Mouse (Mus musculus) CH12.LX (cell line): Measurements from ENCODE around the gene Kdelr2. TPM values are rescaled to one million over a fixed set of nuclear protein-coding genes. Genes with fewer than 3 reads are reported as not detected.
A peak's percentile ranks its signal among the peaks of the same experiment; 100 is the strongest.

ENCODE experiments used
- DNase-seq: peaks from one replicate; pipeline ENCODE4 v3.0.0-alpha.2; 2013; ENCODE audit errors: extremely low read depth
- H3K27ac ChIP-seq: 2 replicates; pipeline ENCODE4 v1.5.1; 2012; ENCODE audit warnings: low read depth, mild to moderate bottlenecking, control low read depth, moderate library complexity; ENCODE audit not compliant: insufficient read depth
- H3K27me3 ChIP-seq: replicated peaks from 2 replicates; pipeline ENCODE3; 2012; ENCODE audit warnings: inconsistent platforms
- H3K36me3 ChIP-seq, 2 experiments: replicated peaks in 1 of 2; 2 replicates each; pipeline versions ENCODE3 to v1.6.1; 2012; ENCODE audit warnings: inconsistent platforms in 1 of 2, low read length in 1 of 2, mild to moderate bottlenecking in 1 of 2, mixed read lengths in 1 of 2, moderate library complexity in 1 of 2; ENCODE audit not compliant: control insufficient read depth in 1 of 2, insufficient read depth in 1 of 2
- H3K4me1 ChIP-seq, 2 experiments: 2 replicates each; pipeline ENCODE4 v1.6.1; 2012; ENCODE audit warnings: inconsistent platforms in 1 of 2, moderate library complexity in 1 of 2; ENCODE audit not compliant: insufficient read depth in 2 of 2, control insufficient read depth in 1 of 2
- H3K4me2 ChIP-seq: 2 replicates; pipeline ENCODE4 v1.6.1; 2012; ENCODE audit warnings: low read depth, mild to moderate bottlenecking, control low read depth; ENCODE audit not compliant: poor library complexity, insufficient read depth, severe bottlenecking
- H3K4me3 ChIP-seq, 3 experiments: fragments of 150-350 bp in 1 of 3; sonication (generic) in 1 of 3; replicated peaks in 1 of 3; 2 replicates each; pipeline versions ENCODE3 to v1.5.1; 2011 to 2012; ENCODE audit warnings: low read depth in 2 of 3, low read length in 2 of 3, mild to moderate bottlenecking in 2 of 3, moderate library complexity in 2 of 3, control low read depth in 1 of 3, improper control_type of control experiment in 1 of 3, inconsistent platforms in 1 of 3, mixed read lengths in 1 of 3; ENCODE audit not compliant: poor library complexity in 1 of 3
- H3K79me2 ChIP-seq: replicated peaks from 2 replicates; pipeline ENCODE4 v1.6.1; 2012; ENCODE audit warnings: mild to moderate bottlenecking, moderate library complexity; ENCODE audit not compliant: control insufficient read depth, poor library complexity, insufficient read depth, severe bottlenecking; ENCODE audit errors: extremely low read depth
- H3K9ac ChIP-seq: 2 replicates; pipeline ENCODE4 v1.6.1; 2012; ENCODE audit warnings: low read depth, mild to moderate bottlenecking, control low read depth, moderate library complexity; ENCODE audit not compliant: insufficient read depth
- H3K9me3 ChIP-seq: replicated peaks from 2 replicates; pipeline ENCODE3; 2012; ENCODE audit warnings: low read length, inconsistent platforms, mixed read lengths
- BHLHE40 ChIP-seq: IDR thresholded peaks from 2 replicates; pipeline ENCODE4 v1.6.1; 2011; ENCODE audit warnings: mild to moderate bottlenecking, low read depth, low read length, improper control_type of control experiment
- CTCF ChIP-seq, 2 experiments: IDR thresholded peaks in 1 of 2; conservative IDR thresholded peaks in 1 of 2; 2 replicates each; pipeline ENCODE4 v1.5.1; 2011 to 2012; ENCODE audit warnings: low read depth in 2 of 2, low read length in 2 of 2, improper control_type of control experiment in 1 of 2, inconsistent platforms in 1 of 2, mild to moderate bottlenecking in 1 of 2, moderate library complexity in 1 of 2
- E2F4 ChIP-seq: IDR thresholded peaks from 2 replicates; pipeline ENCODE4 v1.6.1; 2011; ENCODE audit warnings: low read depth, low read length, improper control_type of control experiment; ENCODE audit not compliant: insufficient replicate concordance
- EP300 ChIP-seq: IDR thresholded peaks from 2 replicates; pipeline ENCODE4 v1.6.1; 2011; ENCODE audit warnings: low read length, improper control_type of control experiment
- IRF4 ChIP-seq: IDR thresholded peaks from 2 replicates; pipeline ENCODE4 v1.6.1; 2014; ENCODE audit warnings: low read depth, mild to moderate bottlenecking, inconsistent platforms, low read length, improper control_type of control experiment
- MAZ ChIP-seq: IDR thresholded peaks from 2 replicates; pipeline ENCODE4 v1.6.1; 2012; ENCODE audit warnings: low read depth, mild to moderate bottlenecking, inconsistent platforms, low read length, improper control_type of control experiment, moderate library complexity
- MYC ChIP-seq: IDR thresholded peaks from 2 replicates; pipeline ENCODE4 v1.6.1; 2011; ENCODE audit warnings: low read depth, mild to moderate bottlenecking, improper control_type of control experiment, low read length
- POLR2A ChIP-seq: IDR thresholded peaks from 2 replicates; pipeline ENCODE4 v1.6.1; 2011; ENCODE audit warnings: low read depth, mild to moderate bottlenecking, improper control_type of control experiment, low read length
- RAD21 ChIP-seq: IDR thresholded peaks from 2 replicates; pipeline ENCODE4 v1.6.1; 2011; ENCODE audit warnings: low read depth, mild to moderate bottlenecking, low read length, improper control_type of control experiment, moderate library complexity
- SIN3A ChIP-seq: IDR thresholded peaks from 2 replicates; pipeline ENCODE4 v1.6.1; 2012; ENCODE audit warnings: low read length, improper control_type of control experiment, inconsistent platforms
- SMC3 ChIP-seq: IDR thresholded peaks from 2 replicates; pipeline ENCODE4 v1.6.1; 2011; ENCODE audit warnings: low read depth, low read length, improper control_type of control experiment
- USF1 ChIP-seq: IDR thresholded peaks from 2 replicates; pipeline ENCODE4 v1.6.1; 2014; ENCODE audit warnings: low read depth, mild to moderate bottlenecking, inconsistent platforms, low read length, improper control_type of control experiment
- USF2 ChIP-seq: conservative IDR thresholded peaks from 2 replicates; pipeline ENCODE4 v1.6.1; 2011; ENCODE audit warnings: low read depth, low read length, improper control_type of control experiment
- ZMIZ1 ChIP-seq: IDR thresholded peaks from 2 replicates; pipeline ENCODE4 v1.6.1; 2012; ENCODE audit warnings: low read depth, mild to moderate bottlenecking, inconsistent platforms, low read length, improper control_type of control experiment
- ZNF384 ChIP-seq: IDR thresholded peaks from 2 replicates; pipeline ENCODE4 v1.6.1; 2012; ENCODE audit warnings: low read depth, low read length, improper control_type of control experiment, inconsistent platforms
- dilution Hi-C: fragments of 300-500 bp; cut with MboI; formaldehyde crosslinking; loops from 2 replicates; pipeline ENCODE4 v1.14.3; 2020; ENCODE audit warnings: low sequenced_read_pairs; ENCODE audit not compliant: extremely low pct_unique_long_range_greater_than_20kb, extremely low pct_ligation_motif_present
- in situ Hi-C: fragments of 300-500 bp; cut with MboI; formaldehyde crosslinking; loops from 3 replicates; pipeline ENCODE4 v1.14.3; 2019; ENCODE audit warnings: low sequenced_read_pairs, low pct_ligation_motif_present, low pct_unique_long_range_greater_than_20kb, mixed read lengths
- polyA plus RNA-seq: library from polyadenylated mRNA; unstranded; fragments of >175 nt; gene quantifications from 2 replicates; pipeline ENCODE4 v1.2.1, GENCODE M21; 2012; ENCODE audit warnings: low read depth; ENCODE audit not compliant: insufficient read length
- total RNA-seq, 2 experiments: library from RNA; depleted of rRNA; stranded (reverse); fragments of 300-350 nt in 1 of 2; fragments of >200 nt in 1 of 2; gene quantifications; 2 replicates each; pipeline ENCODE4 v1.2.3; 2012 to 2014

Kdelr2 gene
- total and polyA plus RNA-seq, 3 experiments: 75.7 to 117 (median 77.7) TPM

GRCm38 (mm10) chr5:143441753-143442152 is 38.1 kb downstream of the Kdelr2 start:
- dilution Hi-C loops: no loop called here
- Histone ChIP-seq H3K27me3 (no peaks in the 10 kb centered on the region), H3K4me2 (no peak overlapping the region), H3K79me2 (no peaks in the 10 kb centered on the region), H3K4me3 (no peak overlapping the region), H3K9ac (no peak overlapping the region), H3K4me1 (peaks cover 4 to 14% of the 10 kb centered on the region in 2 experiments; a peak in 3 of 4 replicates), H3K36me3 (no peaks in the 10 kb centered on the region)
- in situ Hi-C loops: no loop called here
- DNase-seq: peak; percentile 45
- no peak for TF ChIP-seq EP300
- 0 out of 2 replicates have a peak, but pooled peaks have one; percentile 31 for TF ChIP-seq MYC
- TF ChIP-seq BHLHE40: peak; percentile 61
- TF ChIP-seq ZNF384: peak; percentile 59
- TF ChIP-seq, all 38 proteins: peak for 3
- H3K27ac ChIP-seq: no peak overlapping the region
- H3K9me3 ChIP-seq: no peaks in the 10 kb centered on the region

GRCm38 (mm10) chr5:143463671-143464070 is 60.0 kb downstream of the Kdelr2 start:
- no peak overlapping the region for H3K27ac ChIP-seq
- peaks cover 16% of the 10 kb centered on the region for H3K79me2 ChIP-seq
- peaks cover 8% of the 10 kb centered on the region for H3K27me3 ChIP-seq
- DNase-seq: no peak
- peaks cover 0 to 25% of the 10 kb centered on the region in 2 experiments; a peak in 2 of 4 replicates for H3K4me1 ChIP-seq
- dilution Hi-C loops (no loop called here), in situ Hi-C loops (no loop called here)
- peaks cover 10 to 25% of the 10 kb centered on the region in 2 experiments for H3K36me3 ChIP-seq
- H3K4me2 ChIP-seq: peak overlapping the region; percentile 48
- TF ChIP-seq E2F4 (no peak), ZMIZ1 (no peak), RAD21 (no peak), SMC3 (no peak), IRF4 (no peak), EP300 (no peak), SIN3A (no peak), USF2 (no peak), MAZ (no peak), ZNF384 (no peak), USF1 (no peak), POLR2A (no peak), CTCF (conservative IDR thresholded peaks at IDR 0.05 in 1 of 2, IDR thresholded peaks at IDR 0.05 in 1 of 2; ENCODE audit: low read depth in 2 of 2, low read length in 2 of 2) (no peak)
- TF ChIP-seq, all 38 proteins: peak for 0
- H3K9ac ChIP-seq: peak overlapping the region; percentile 77
- peak overlapping the region; percentile 74 to 95 (median 84) for H3K4me3 ChIP-seq
- no peaks in the 10 kb centered on the region for H3K9me3 ChIP-seq
